Mouse (Mus musculus) neural tube, embryonic 12.5 days (tissue): ENCODE measurements around the gene Zfyve26. TPM values are rescaled to one million over a fixed set of nuclear protein-coding genes. Genes with fewer than 3 reads are reported as not detected.
"Not testable (repeated sequence)": the region's sequence is repeated elsewhere in the genome, so short reads cannot be mapped to it uniquely, and the experiment has no call there.

Experiments
- ATAC-seq: fragments of 200-750 bp; cut with Nextera tagmentation; 2 replicates; pipeline ENCODE4 v1.8.0; 2017; ENCODE audit warnings: low read depth, mild to moderate bottlenecking, moderate TSS enrichment, moderate library complexity; ENCODE audit not compliant: low FRiP score
- H3K27ac ChIP-seq: fragments of 300-500 bp; sonication (generic); 2 replicates; pipeline ENCODE4 v1.5.1; 2016
- H3K27me3 ChIP-seq: fragments of 300-500 bp; sonication (generic); replicated peaks from 2 replicates; pipeline ENCODE4 v1.6.1; 2016; ENCODE audit warnings: mild to moderate bottlenecking
- H3K36me3 ChIP-seq: fragments of 300-500 bp; sonication (generic); 2 replicates; pipeline ENCODE4 v1.6.1; 2016; ENCODE audit warnings: mild to moderate bottlenecking
- H3K4me1 ChIP-seq: fragments of 300-500 bp; sonication (generic); 2 replicates; pipeline ENCODE4 v1.6.1; 2016
- H3K4me2 ChIP-seq: fragments of 300-500 bp; sonication (generic); replicated peaks from 2 replicates; pipeline ENCODE4 v1.6.1; 2016; ENCODE audit warnings: mild to moderate bottlenecking
- H3K4me3 ChIP-seq: fragments of 300-500 bp; sonication (generic); 2 replicates; pipeline ENCODE4 v1.5.1; 2016
- H3K9ac ChIP-seq: fragments of 300-500 bp; sonication (generic); 2 replicates; pipeline ENCODE4 v1.6.1; 2016; ENCODE audit warnings: mild to moderate bottlenecking
- H3K9me3 ChIP-seq: fragments of 300-500 bp; sonication (generic); 2 replicates; pipeline ENCODE4 v1.6.1; 2016; ENCODE audit warnings: mild to moderate bottlenecking
- WGBS: fragments of 180-500 bp; shearing (Covaris S2); methylation state at CpG from one replicate; pipeline ENCODE4 v1.1.7; 2016; 5-methylcytosine and 5-hydroxymethylcytosine counted together
- polyA plus RNA-seq: library from polyadenylated mRNA; unstranded; fragments of >200 nt; fragmentation: Nextera tagmentation; extraction: Ambion mirVana; gene quantifications from 2 replicates; pipeline ENCODE4 v1.2.1, GENCODE M21; 2016

Zfyve26 gene
- 12.0 and 14.3 TPM in 2 replicates for polyA plus RNA-seq

- WGBS, result 1% methylated on average over 29 of the region's 29 CpGs
- no peaks in the 10 kb centered on the region for H3K27me3 ChIP-seq
- H3K36me3 ChIP-seq, result peaks cover 2% of the 10 kb centered on the region; the same call in 1 of the 2 replicates
- peak; percentile 93 for ATAC-seq
- H3K9ac ChIP-seq, result peak within 1 kb of the TSS; percentile 59
- H3K4me3 ChIP-seq, result peak within 1 kb of the TSS; percentile 53
- peak within 1 kb of the TSS; percentile 78 for H3K4me2 ChIP-seq
- H3K9me3 ChIP-seq, result no peaks in the 10 kb centered on the region
- H3K27ac ChIP-seq, result no peak within 1 kb of the TSS
- peaks cover 20% of the 10 kb centered on the region for H3K4me1 ChIP-seq
Observed at GRCm38 (mm10) chr12:79296126-79296816, at the start of gene Zfyve26. Zfyve26 (minus strand) TSS chr12:79296304.

GRCm38 (mm10) chr12:79341291-79341845 is 45.3 kb upstream of the Zfyve26 start:
- Histone ChIP-seq H3K4me3 (no peak overlapping the region), H3K4me1 (no peaks in the 10 kb centered on the region), H3K36me3 (no peaks in the 10 kb centered on the region), H3K9me3 (no peaks in the 10 kb centered on the region), H3K27ac (no peak overlapping the region), H3K9ac (no peak overlapping the region), H3K27me3 (no peaks in the 10 kb centered on the region), H3K4me2 (no peak overlapping the region)
- 53% methylated on average over 6 of the region's 6 CpGs for WGBS
- no peak for ATAC-seq

- Histone ChIP-seq H3K36me3 (no peaks in the 10 kb centered on the region), H3K9ac (no peak overlapping the region), H3K4me1 (no peaks in the 10 kb centered on the region), H3K4me2 (no peak overlapping the region), H3K4me3 (no peak overlapping the region), H3K27me3 (no peaks in the 10 kb centered on the region), H3K27ac (no peak overlapping the region), H3K9me3 (no peaks in the 10 kb centered on the region)
- 80% methylated on average over 6 of the region's 6 CpGs for WGBS
- ATAC-seq, result no peak
Observed at GRCm38 (mm10) chr12:79340513-79340912, 44.4 kb upstream of the Zfyve26 start.

GRCm38 (mm10) chr12:79338791-79339190 is 42.7 kb upstream of the Zfyve26 start:
- Histone ChIP-seq H3K4me3 (no peak overlapping the region), H3K4me2 (no peak overlapping the region), H3K4me1 (no peaks in the 10 kb centered on the region), H3K27me3 (no peaks in the 10 kb centered on the region), H3K36me3 (0 out of 2 replicates have a peak, but pooled peaks cover 7% of the 10 kb centered on the region), H3K9me3 (no peaks in the 10 kb centered on the region), H3K9ac (no peak overlapping the region), H3K27ac (no peak overlapping the region)
- WGBS, result 91% methylated on average over 8 of the region's 8 CpGs
- no peak for ATAC-seq

- Histone ChIP-seq H3K27ac (no peak overlapping the region), H3K4me1 (no peaks in the 10 kb centered on the region), H3K9me3 (no peaks in the 10 kb centered on the region), H3K9ac (no peak overlapping the region), H3K4me3 (no peak overlapping the region), H3K36me3 (0 out of 2 replicates have a peak, but pooled peaks cover 7% of the 10 kb centered on the region), H3K27me3 (no peaks in the 10 kb centered on the region), H3K4me2 (no peak overlapping the region)
- no peak for ATAC-seq
- WGBS, result 92% methylated on average over 4 of the region's 4 CpGs
Observed at GRCm38 (mm10) chr12:79331722-79332121, 35.6 kb upstream of the Zfyve26 start.

- no peaks in the 10 kb centered on the region for H3K27me3 ChIP-seq
- H3K9ac ChIP-seq, result no peak overlapping the region
- H3K27ac ChIP-seq, result no peak overlapping the region
- 0 out of 2 replicates have a peak, but pooled peaks cover 7% of the 10 kb centered on the region for H3K36me3 ChIP-seq
- H3K4me1 ChIP-seq, result no peaks in the 10 kb centered on the region
- H3K4me2 ChIP-seq, result no peak overlapping the region
- 68% methylated on average over 2 of the region's 2 CpGs for WGBS
- no peak for ATAC-seq
- no peaks in the 10 kb centered on the region for H3K9me3 ChIP-seq
- H3K4me3 ChIP-seq, result no peak overlapping the region
Observed at GRCm38 (mm10) chr12:79330571-79330970, 34.5 kb upstream of the Zfyve26 start.

- Histone ChIP-seq H3K9ac (no peak overlapping the region), H3K36me3 (no peaks in the 10 kb centered on the region), H3K9me3 (no peaks in the 10 kb centered on the region), H3K27me3 (no peaks in the 10 kb centered on the region), H3K4me3 (no peak overlapping the region), H3K4me2 (no peak overlapping the region), H3K4me1 (no peaks in the 10 kb centered on the region), H3K27ac (no peak overlapping the region)
- WGBS, result 84% methylated on average over 2 of the region's 2 CpGs
- ATAC-seq, result no peak
Observed at GRCm38 (mm10) chr12:79327868-79328267, 31.8 kb upstream of the Zfyve26 start.

- WGBS, result 58% methylated on average over 2 of the region's 2 CpGs
- no peak overlapping the region for H3K9ac ChIP-seq
- no peak for ATAC-seq
- H3K36me3 ChIP-seq, result no peaks in the 10 kb centered on the region
- no peaks in the 10 kb centered on the region for H3K27me3 ChIP-seq
- no peaks in the 10 kb centered on the region for H3K4me1 ChIP-seq
- no peak overlapping the region for H3K4me3 ChIP-seq
- H3K4me2 ChIP-seq, result no peak overlapping the region
- H3K27ac ChIP-seq, result no peak overlapping the region
- no peaks in the 10 kb centered on the region for H3K9me3 ChIP-seq
Observed at GRCm38 (mm10) chr12:79326745-79327144, 30.6 kb upstream of the Zfyve26 start.

GRCm38 (mm10) chr12:79326236-79326635 is 30.1 kb upstream of the Zfyve26 start:
- no peak overlapping the region for H3K4me2 ChIP-seq
- WGBS, result 82% methylated on average over 2 of the region's 2 CpGs
- no peak overlapping the region for H3K9ac ChIP-seq
- no peaks in the 10 kb centered on the region for H3K9me3 ChIP-seq
- H3K27ac ChIP-seq, result no peak overlapping the region
- H3K4me1 ChIP-seq, result no peaks in the 10 kb centered on the region
- H3K36me3 ChIP-seq, result no peaks in the 10 kb centered on the region
- ATAC-seq, result no peak
- H3K27me3 ChIP-seq, result no peaks in the 10 kb centered on the region
- no peak overlapping the region for H3K4me3 ChIP-seq

- H3K36me3 ChIP-seq, H3K4me2 ChIP-seq, H3K27ac ChIP-seq, H3K4me3 ChIP-seq, H3K9me3 ChIP-seq, H3K4me1 ChIP-seq, H3K9ac ChIP-seq, H3K27me3 ChIP-seq, ATAC-seq: not testable (repeated sequence)
- 79% methylated on average over 2 of the region's 2 CpGs for WGBS
Observed at GRCm38 (mm10) chr12:79322539-79322938, 26.4 kb upstream of the Zfyve26 start.

- H3K4me1 ChIP-seq, result no peaks in the 10 kb centered on the region
- no peak overlapping the region for H3K27ac ChIP-seq
- WGBS, result 92% methylated on average over 5 of the region's 5 CpGs
- H3K9ac ChIP-seq, result no peak overlapping the region
- H3K36me3 ChIP-seq, result no peaks in the 10 kb centered on the region
- H3K4me2 ChIP-seq, result no peak overlapping the region
- no peaks in the 10 kb centered on the region for H3K27me3 ChIP-seq
- no peak for ATAC-seq
- no peaks in the 10 kb centered on the region for H3K9me3 ChIP-seq
- no peak overlapping the region for H3K4me3 ChIP-seq
Observed at GRCm38 (mm10) chr12:79320895-79321294, 24.8 kb upstream of the Zfyve26 start.

GRCm38 (mm10) chr12:79317339-79317738 is 21.2 kb upstream of the Zfyve26 start:
- Histone ChIP-seq H3K27me3 (no peaks in the 10 kb centered on the region), H3K9ac (no peak overlapping the region), H3K9me3 (no peaks in the 10 kb centered on the region), H3K36me3 (no peaks in the 10 kb centered on the region), H3K27ac (no peak overlapping the region), H3K4me1 (no peaks in the 10 kb centered on the region), H3K4me2 (no peak overlapping the region), H3K4me3 (no peak overlapping the region)
- WGBS, result 86% methylated on average over 5 of the region's 5 CpGs
- ATAC-seq, result no peak

GRCm38 (mm10) chr12:79313721-79314120 is 17.6 kb upstream of the Zfyve26 start:
- WGBS, result 96% methylated on average over 4 of the region's 4 CpGs
- H3K9me3 ChIP-seq, result no peaks in the 10 kb centered on the region
- no peak overlapping the region for H3K27ac ChIP-seq
- no peak overlapping the region for H3K9ac ChIP-seq
- H3K27me3 ChIP-seq, result no peaks in the 10 kb centered on the region
- H3K4me3 ChIP-seq, result no peak overlapping the region
- no peak overlapping the region for H3K4me2 ChIP-seq
- no peak for ATAC-seq
- no peaks in the 10 kb centered on the region for H3K36me3 ChIP-seq
- H3K4me1 ChIP-seq, result no peaks in the 10 kb centered on the region
